Mouse (Mus musculus) cerebellum, postnatal 14 days (tissue): ENCODE data around the gene Thap12.

Experiments
- DNase-seq, 2 experiments: peaks; one replicate each; pipeline ENCODE4 v3.0.0; 2021; ENCODE audit warnings: mixed read lengths in 2 of 2

Gene Thap12

GRCm38 (mm10) chr7:98698041-98698440 lies 4.9 kb upstream of the Thap12 start:
- no peak for DNase-seq

- no peak for DNase-seq
Observed at GRCm38 (mm10) chr7:98698590-98698989, 4.3 kb upstream of the Thap12 start.

- DNase-seq, result peak in 1 of 2 experiments; percentile 33
Observed at GRCm38 (mm10) chr7:98701771-98702170, 1.1 kb upstream of the Thap12 start.

- DNase-seq, result peak; percentile 62 to 64
Observed at GRCm38 (mm10) chr7:98703365-98703881, 520 bp downstream of the Thap12 start.

GRCm38 (mm10) chr7:98704276-98704675 lies 1.4 kb downstream of the Thap12 start:
- no peak for DNase-seq

GRCm38 (mm10) chr7:98713661-98714060 lies 10.8 kb downstream of the Thap12 start:
- DNase-seq, result no peak

- no peak for DNase-seq
Observed at GRCm38 (mm10) chr7:98717438-98717837, 14.5 kb downstream of the Thap12 start.

GRCm38 (mm10) chr7:98719761-98720160 lies 16.9 kb downstream of the Thap12 start:
- no peak for DNase-seq

GRCm38 (mm10) chr7:98720731-98721130 lies 17.8 kb downstream of the Thap12 start:
- DNase-seq, result no peak

GRCm38 (mm10) chr7:98721172-98721571 lies 18.3 kb downstream of the Thap12 start:
- DNase-seq, result no peak

- DNase-seq, result no peak
Observed at GRCm38 (mm10) chr7:98721623-98722022, 18.7 kb downstream of the Thap12 start.

- no peak for DNase-seq
Observed at GRCm38 (mm10) chr7:98725686-98726195, 22.8 kb downstream of the Thap12 start.

- no peak for DNase-seq
Observed at GRCm38 (mm10) chr7:98727986-98728385, 25.1 kb downstream of the Thap12 start.

- peak; percentile 29 to 30 for DNase-seq
Observed at GRCm38 (mm10) chr7:98728499-98728898, 25.6 kb downstream of the Thap12 start.

- peak; percentile 74 to 79 for DNase-seq
Observed at GRCm38 (mm10) chr7:98729661-98730271, 26.9 kb downstream of the Thap12 start.

GRCm38 (mm10) chr7:98733958-98734357 lies 31.1 kb downstream of the Thap12 start:
- no peak for DNase-seq

GRCm38 (mm10) chr7:98734876-98735275 lies 32.0 kb downstream of the Thap12 start:
- peak; percentile 85 to 90 for DNase-seq

- no peak for DNase-seq
Observed at GRCm38 (mm10) chr7:98736780-98737550, 34.1 kb downstream of the Thap12 start.

GRCm38 (mm10) chr7:98740363-98740762 lies 37.5 kb downstream of the Thap12 start:
- DNase-seq, result no peak

- DNase-seq, result peak; percentile 85 to 89
Observed at GRCm38 (mm10) chr7:98743312-98743711, 40.4 kb downstream of the Thap12 start.

GRCm38 (mm10) chr7:98750404-98750803 lies 47.5 kb downstream of the Thap12 start:
- peak; percentile 51 to 75 for DNase-seq

- peak; percentile 47 to 54 for DNase-seq
Observed at GRCm38 (mm10) chr7:98752680-98753079, 49.8 kb downstream of the Thap12 start.

GRCm38 (mm10) chr7:98756050-98756449 lies 53.1 kb downstream of the Thap12 start:
- DNase-seq, result no peak

- DNase-seq, result peak in 1 of 2 experiments; percentile 39
Observed at GRCm38 (mm10) chr7:98756556-98756955, 53.7 kb downstream of the Thap12 start.
